Mouse (Mus musculus): ENCODE measurements around the gene Spink4.

GRCm38 (mm10) chr4:40979430-40979829, 59.6 kb downstream of the Spink4 start:
- TF ChIP-seq CTCF (IDR thresholded peaks at IDR 0.05; ENCODE audit: extremely low read depth, insufficient read length, insufficient replicate concordance, low read depth, low read length) (no peak), POLR2A (IDR thresholded peaks at IDR 0.05; ENCODE audit: low read depth, low read length) (no peak)
